Mouse (Mus musculus) retina, postnatal 7 days (tissue): Measurements from ENCODE around the gene Pih1d1.

ENCODE experiments used
- DNase-seq: peaks from one replicate; pipeline ENCODE4 v3.0.0-alpha.2; 2012; ENCODE audit warnings: low read depth, low spot score

Gene Pih1d1

GRCm38 (mm10) chr7:45126147-45126843 lies 27.8 kb upstream of the Pih1d1 start:
- DNase-seq = no peak

GRCm38 (mm10) chr7:45126844-45127699 lies 27.0 kb upstream of the Pih1d1 start:
- DNase-seq = no peak

- DNase-seq = no peak
Measured at GRCm38 (mm10) chr7:45127700-45128224, 26.3 kb upstream of the Pih1d1 start.

- peak; percentile 99 for DNase-seq
Measured at GRCm38 (mm10) chr7:45128624-45129246, 25.4 kb upstream of the Pih1d1 start, which contains the start of gene Rpl13a. Gene Rpl13a, minus strand, starts transcription at chr7:45128761.

GRCm38 (mm10) chr7:45129318-45129717 lies 24.8 kb upstream of the Pih1d1 start:
- DNase-seq = no peak

- no peak for DNase-seq
Measured at GRCm38 (mm10) chr7:45129776-45130512, 24.2 kb upstream of the Pih1d1 start.

- DNase-seq = no peak
Measured at GRCm38 (mm10) chr7:45131850-45132249, 22.3 kb upstream of the Pih1d1 start.

GRCm38 (mm10) chr7:45133446-45134159 lies 20.5 kb upstream of the Pih1d1 start:
- DNase-seq = no peak

GRCm38 (mm10) chr7:45134544-45135026 lies 19.5 kb upstream of the Pih1d1 start:
- no peak for DNase-seq

- no peak for DNase-seq
Measured at GRCm38 (mm10) chr7:45135370-45135769, 18.7 kb upstream of the Pih1d1 start.

GRCm38 (mm10) chr7:45135993-45136567 lies 18.0 kb upstream of the Pih1d1 start, which contains the start of the genes Gm45713 and Flt3l:
Gene Gm45713, minus strand, starts transcription at chr7:45136231.
Gene Flt3l, minus strand, starts transcription at chr7:45136432.
- peak; percentile 84 for DNase-seq

- no peak for DNase-seq
Measured at GRCm38 (mm10) chr7:45137171-45138006, 16.7 kb upstream of the Pih1d1 start.

- no peak for DNase-seq
Measured at GRCm38 (mm10) chr7:45138403-45138802, 15.7 kb upstream of the Pih1d1 start.

- DNase-seq = no peak
Measured at GRCm38 (mm10) chr7:45139904-45140723, 14.0 kb upstream of the Pih1d1 start.

GRCm38 (mm10) chr7:45141319-45141718 lies 12.8 kb upstream of the Pih1d1 start:
- no peak for DNase-seq

GRCm38 (mm10) chr7:45141914-45142313 lies 12.2 kb upstream of the Pih1d1 start:
- no peak for DNase-seq

GRCm38 (mm10) chr7:45144368-45145174 lies 9.5 kb upstream of the Pih1d1 start:
- no peak for DNase-seq
